8 mouse cellular contexts compared by ENCODE assay signal in genomic region chr11:109362463-109363190, GRCm38 (mm10). TPM values are rescaled to one million over a fixed set of nuclear protein-coding genes. Genes with fewer than 3 reads are reported as not detected.
A peak's percentile ranks its signal among the peaks of the same experiment; 100 is the strongest.
DNase-seq lines count a peak whose midpoint lies in the region; ATAC-seq and TF ChIP-seq lines count a peak whose summit lies in the region.

Gna13 (plus strand) TSS chr11:109362831.

- WGBS in hindbrain, embryonic 10.5 days: under 1% methylated on average over 76 of the region's 89 CpGs
- WGBS in lung, postnatal 0 days: 0% methylated on average over 37 of the region's 89 CpGs

- peak; percentile 71 for ATAC-seq in frontal cortex, adult (ENCODE audit: low TSS enrichment)
- peak; percentile 86 for ATAC-seq in lung, postnatal 0 days

- H3K9me3 ChIP-seq in hindbrain, embryonic 10.5 days: no peaks in the 10 kb centered on the region
- H3K9me3 ChIP-seq in lung, postnatal 0 days (ENCODE audit: low read length): no peaks in the 10 kb centered on the region

- DNase-seq in MEL-GATA-1-ER (ENCODE audit: extremely low read depth, low read depth): peak; percentile 61
- peak; percentile 90 for DNase-seq in cerebellum, adult 8-10 months
- peak; percentile 90 for DNase-seq in hindbrain, embryonic 10.5 days (ENCODE audit: low spot score)
- peak; percentile 93 for DNase-seq in layer of hippocampus, adult 9-11 months
- peak; percentile 98 for DNase-seq in lung, postnatal 0 days (ENCODE audit: low spot score)
- peak; percentile 87 for DNase-seq in ovary, postnatal 14 days (ENCODE audit: low spot score)
- DNase-seq in thymus, postnatal 14 days: peak; percentile 92

- TF ChIP-seq CTCF in lung, postnatal 0 days (IDR thresholded peaks at IDR 0.05): no peak

- H3K27ac ChIP-seq in hindbrain, embryonic 10.5 days: peak within 1 kb of the TSS; percentile 97
- peak within 1 kb of the TSS; percentile 99 for H3K27ac ChIP-seq in lung, postnatal 0 days (ENCODE audit: low read length)

- H3K9ac ChIP-seq in lung, postnatal 0 days (replicated peaks; ENCODE audit: low read depth): peak within 1 kb of the TSS; percentile 93

- H3K4me2 ChIP-seq in lung, postnatal 0 days (replicated peaks; ENCODE audit: low read depth, low read length): peak within 1 kb of the TSS; percentile 74

- H3K27me3 ChIP-seq in hindbrain, embryonic 10.5 days (ENCODE audit: insufficient read depth, poor library complexity, severe bottlenecking): peaks cover 18% of the 10 kb centered on the region
- H3K27me3 ChIP-seq in lung, postnatal 0 days (replicated peaks; ENCODE audit: insufficient read depth, low read length): no peaks in the 10 kb centered on the region

- H3K4me1 ChIP-seq in hindbrain, embryonic 10.5 days (replicated peaks): peaks cover 57% of the 10 kb centered on the region
- peaks cover 28% of the 10 kb centered on the region; the same call in 1 of the 2 replicates for H3K4me1 ChIP-seq in lung, postnatal 0 days (ENCODE audit: insufficient read depth, low read depth, low read length)

- H3K36me3 ChIP-seq in hindbrain, embryonic 10.5 days: peaks cover 25% of the 10 kb centered on the region
- H3K36me3 ChIP-seq in lung, postnatal 0 days (ENCODE audit: insufficient read depth, low read length): no peaks in the 10 kb centered on the region

- TF ChIP-seq EP300 in lung, postnatal 0 days (IDR thresholded peaks at IDR 0.05): no peak

- H3K4me3 ChIP-seq in hindbrain, embryonic 10.5 days: peak within 1 kb of the TSS; percentile 94
- peak within 1 kb of the TSS; percentile 94 for H3K4me3 ChIP-seq in lung, postnatal 0 days (ENCODE audit: low read depth, low read length)

RNA-seq across cellular contexts. Expression of gene Gna13, which starts in this region (rescaled TPM):
- 15.6 and 20.2 TPM in 2 replicates for polyA plus RNA-seq in hindbrain, embryonic 10.5 days (2016; fragmentation: Nextera tagmentation; extraction: Ambion mirVana)
- 57.7 and 69.7 TPM in 2 replicates for polyA plus RNA-seq in lung, postnatal 0 days (2015; fragmentation: Nextera tagmentation; extraction: Ambion mirVana)

Comparison
In these comparisons a context has a peak if more than half of its experiments do, and no peak if none do; other contexts are left out.
1. Peak in every context shown above with its lines: DNase-seq, ATAC-seq, H3K4me3 ChIP-seq and H3K27ac ChIP-seq.